Mouse (Mus musculus): Measurements from ENCODE around the gene Krtap5-3.

- no peak for TF ChIP-seq CTCF (IDR thresholded peaks at IDR 0.05; ENCODE audit: low read depth, low read length)
- TF ChIP-seq EP300 (IDR thresholded peaks at IDR 0.05; ENCODE audit: insufficient read depth, low read depth, low read length): no peak
- no peak for TF ChIP-seq POLR2A (IDR thresholded peaks at IDR 0.05; ENCODE audit: insufficient read depth, low read length)
Measured at GRCm38 (mm10) chr7:142224518-142224917, 23.4 kb downstream of the Krtap5-3 start.

Data from ES-Bruce4 (cell line).